Mouse (Mus musculus) hindbrain, embryonic 11.5 days (tissue): Measurements from ENCODE around the gene Slc10a7. TPM values are rescaled to one million over a fixed set of nuclear protein-coding genes. Genes with fewer than 3 reads are reported as not detected.

Source experiments
- ATAC-seq: fragments of 200-750 bp; cut with Nextera tagmentation; 2 replicates; pipeline ENCODE4 v1.8.0; 2017; ENCODE audit warnings: mild to moderate bottlenecking, moderate TSS enrichment, moderate library complexity; ENCODE audit not compliant: low FRiP score
- DNase-seq: peaks from one replicate; pipeline ENCODE4 v3.0.0-alpha.2; 2015; ENCODE audit warnings: low spot score
- H3K27ac ChIP-seq: fragments of 300-500 bp; sonication (generic); 2 replicates; pipeline ENCODE4 v1.5.1; 2014; ENCODE audit warnings: mild to moderate bottlenecking, low read depth, low read length
- H3K27me3 ChIP-seq: fragments of 300-500 bp; sonication (generic); 2 replicates; pipeline ENCODE4 v1.6.1; 2014; ENCODE audit warnings: mild to moderate bottlenecking, low read length, moderate library complexity, mixed read lengths; ENCODE audit not compliant: control insufficient read depth, insufficient read depth
- H3K36me3 ChIP-seq: fragments of 300-500 bp; sonication (generic); 2 replicates; pipeline ENCODE4 v1.6.1; 2014; ENCODE audit warnings: mild to moderate bottlenecking, low read length, moderate library complexity, mixed read lengths; ENCODE audit not compliant: control insufficient read depth, insufficient read depth
- H3K4me1 ChIP-seq: fragments of 300-500 bp; sonication (generic); replicated peaks from 2 replicates; pipeline ENCODE4 v1.6.1; 2014; ENCODE audit warnings: low read length, mixed read lengths; ENCODE audit not compliant: control insufficient read depth, insufficient read depth
- H3K4me2 ChIP-seq: fragments of 300-500 bp; sonication (generic); replicated peaks from 2 replicates; pipeline ENCODE4 v1.6.1; 2014; ENCODE audit warnings: mild to moderate bottlenecking, low read depth, low read length
- H3K4me3 ChIP-seq: fragments of 300-500 bp; sonication (generic); 2 replicates; pipeline ENCODE4 v1.5.1; 2014; ENCODE audit warnings: low read depth, low read length
- H3K9ac ChIP-seq: fragments of 300-500 bp; sonication (generic); 2 replicates; pipeline ENCODE4 v1.6.1; 2014; ENCODE audit warnings: low read depth, low read length
- H3K9me3 ChIP-seq: fragments of 300-500 bp; sonication (generic); 2 replicates; pipeline ENCODE4 v1.6.1; 2016; ENCODE audit warnings: low read length; ENCODE audit not compliant: control insufficient read depth
- WGBS: fragments of 180-500 bp; shearing (Covaris S2); extraction: QIAGEN DNeasy Blood & Tissue Kit; methylation state at CpG from one replicate; pipeline ENCODE4 v1.1.7; 2014; 5-methylcytosine and 5-hydroxymethylcytosine counted together
- polyA plus RNA-seq: library from polyadenylated mRNA; unstranded; fragments of >200 nt; fragmentation: Nextera tagmentation; extraction: Ambion mirVana; gene quantifications from 2 replicates; pipeline ENCODE4 v1.2.1, GENCODE M21; 2014

The Slc10a7 gene
- polyA plus RNA-seq, 1 experiment from 2014 or later: 12.8 TPM

DNA sequence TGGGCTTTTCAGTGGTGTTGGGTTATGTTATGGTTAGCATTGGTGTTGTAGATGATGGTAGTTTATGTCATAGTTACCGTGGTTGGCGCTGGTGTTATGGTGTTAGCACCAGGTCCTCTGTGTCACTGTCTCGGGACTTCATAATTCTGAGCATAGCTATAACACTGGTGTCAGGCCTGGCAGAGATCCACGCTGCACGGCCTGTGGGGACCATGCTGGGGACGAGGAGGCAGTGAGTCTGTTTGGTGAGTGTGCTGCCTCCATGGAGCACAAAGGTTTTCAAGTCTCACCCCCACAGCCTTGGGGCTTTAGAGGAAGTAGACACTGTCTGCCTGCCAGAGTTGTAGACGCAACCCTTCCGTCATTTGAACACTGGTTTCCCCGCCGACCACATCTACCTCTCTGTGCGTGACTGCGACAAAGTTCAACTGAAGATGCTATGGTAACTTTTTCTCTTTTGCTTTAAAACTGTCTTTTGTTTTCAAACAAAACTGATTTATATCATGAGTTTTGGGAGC is 223.9 kb downstream of the Slc10a7 start:
- no peaks in the 10 kb centered on the region for H3K9me3 ChIP-seq
- no peak overlapping the region for H3K27ac ChIP-seq
- H3K27me3 ChIP-seq: no peaks in the 10 kb centered on the region
- WGBS: 90% methylated on average over 12 of the region's 12 CpGs
- ATAC-seq (no peak), DNase-seq (no peak)
- no peak overlapping the region for H3K4me2 ChIP-seq
- no peak overlapping the region for H3K9ac ChIP-seq
- no peaks in the 10 kb centered on the region for H3K36me3 ChIP-seq
- H3K4me3 ChIP-seq: no peak overlapping the region
- no peaks in the 10 kb centered on the region for H3K4me1 ChIP-seq

GRCm38 (mm10) chr8:78734721-78735517 is 225.8 kb downstream of the Slc10a7 start:
- Histone ChIP-seq H3K4me1 (no peaks in the 10 kb centered on the region), H3K4me2 (no peak overlapping the region), H3K36me3 (no peaks in the 10 kb centered on the region), H3K4me3 (no peak overlapping the region), H3K27ac (no peak overlapping the region), H3K9ac (no peak overlapping the region), H3K27me3 (no peaks in the 10 kb centered on the region), H3K9me3 (no peaks in the 10 kb centered on the region)
- no peak for DNase-seq
- no peak for ATAC-seq
- 91% methylated on average over 9 of the region's 9 CpGs for WGBS

- Histone ChIP-seq H3K9ac (no peak overlapping the region), H3K9me3 (no peaks in the 10 kb centered on the region), H3K4me1 (0 out of 2 replicates have a peak, but pooled peaks cover 3% of the 10 kb centered on the region), H3K4me3 (no peak overlapping the region), H3K27ac (no peak overlapping the region), H3K36me3 (no peaks in the 10 kb centered on the region), H3K4me2 (no peak overlapping the region), H3K27me3 (no peaks in the 10 kb centered on the region)
- 92% methylated on average over 4 of the region's 4 CpGs for WGBS
- DNase-seq: no peak
- ATAC-seq: no peak
Observed at GRCm38 (mm10) chr8:78738304-78738703, 229.2 kb downstream of the Slc10a7 start.

DNA sequence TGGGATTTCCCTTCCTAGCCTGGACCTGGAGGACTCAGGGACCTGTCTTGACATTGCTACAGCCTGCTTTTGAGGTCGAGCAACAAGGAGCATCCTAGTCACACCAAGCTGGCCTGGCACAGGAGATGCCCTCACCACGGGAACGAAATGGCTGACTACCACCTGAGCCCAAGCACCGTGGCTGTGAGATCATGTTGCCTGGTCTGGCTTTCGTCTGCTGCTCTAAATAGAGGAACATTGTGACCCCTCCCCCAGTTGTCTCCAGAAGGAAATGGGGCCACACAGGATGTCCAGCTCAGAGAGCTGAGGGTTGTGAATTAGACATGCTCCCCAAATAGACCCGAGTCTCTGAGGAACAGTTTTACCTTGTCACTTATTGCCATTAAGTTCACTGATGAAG is 231.8 kb downstream of the Slc10a7 start:
- 0 out of 2 replicates have a peak, but pooled peaks cover 3% of the 10 kb centered on the region for H3K4me1 ChIP-seq
- no peak for ATAC-seq
- WGBS: 66% methylated on average over 6 of the region's 6 CpGs
- H3K36me3 ChIP-seq: no peaks in the 10 kb centered on the region
- no peak overlapping the region for H3K4me2 ChIP-seq
- DNase-seq: no peak
- H3K4me3 ChIP-seq: no peak overlapping the region
- no peak overlapping the region for H3K9ac ChIP-seq
- H3K9me3 ChIP-seq: no peaks in the 10 kb centered on the region
- H3K27ac ChIP-seq: no peak overlapping the region
- H3K27me3 ChIP-seq: no peaks in the 10 kb centered on the region

- peak overlapping the region; percentile 51; the same call in 1 of the 2 replicates for H3K27ac ChIP-seq
- H3K9me3 ChIP-seq: no peaks in the 10 kb centered on the region
- no peak overlapping the region for H3K9ac ChIP-seq
- DNase-seq: peak; percentile 35
- H3K4me1 ChIP-seq: 0 out of 2 replicates have a peak, but pooled peaks cover 3% of the 10 kb centered on the region
- no peaks in the 10 kb centered on the region for H3K27me3 ChIP-seq
- no peak overlapping the region for H3K4me3 ChIP-seq
- 74% methylated on average over 3 of the region's 3 CpGs for WGBS
- no peak overlapping the region for H3K4me2 ChIP-seq
- ATAC-seq: no peak
- H3K36me3 ChIP-seq: no peaks in the 10 kb centered on the region
Observed at GRCm38 (mm10) chr8:78741496-78741895, 232.3 kb downstream of the Slc10a7 start.

GRCm38 (mm10) chr8:78741965-78742364 is 232.8 kb downstream of the Slc10a7 start:
- H3K27me3 ChIP-seq: no peaks in the 10 kb centered on the region
- H3K4me1 ChIP-seq: 0 out of 2 replicates have a peak, but pooled peaks cover 3% of the 10 kb centered on the region
- H3K4me2 ChIP-seq: no peak overlapping the region
- no peak for DNase-seq
- no peaks in the 10 kb centered on the region for H3K9me3 ChIP-seq
- H3K9ac ChIP-seq: no peak overlapping the region
- H3K36me3 ChIP-seq: no peaks in the 10 kb centered on the region
- no peak overlapping the region for H3K4me3 ChIP-seq
- H3K27ac ChIP-seq: peak overlapping the region; percentile 24; the same call in 1 of the 2 replicates
- WGBS: 35% methylated on average over 3 of the region's 3 CpGs
- ATAC-seq: no peak

GRCm38 (mm10) chr8:78742453-78742852 is 233.3 kb downstream of the Slc10a7 start:
- H3K4me2 ChIP-seq: no peak overlapping the region
- 0 out of 2 replicates have a peak, but pooled peaks cover 3% of the 10 kb centered on the region for H3K4me1 ChIP-seq
- H3K27ac ChIP-seq: peak overlapping the region; percentile 24; the same call in 1 of the 2 replicates
- 56% methylated on average over 2 of the region's 2 CpGs for WGBS
- no peaks in the 10 kb centered on the region for H3K9me3 ChIP-seq
- ATAC-seq (peak; percentile 63), DNase-seq (peak; percentile 46)
- no peak overlapping the region for H3K4me3 ChIP-seq
- H3K36me3 ChIP-seq: no peaks in the 10 kb centered on the region
- no peaks in the 10 kb centered on the region for H3K27me3 ChIP-seq
- H3K9ac ChIP-seq: no peak overlapping the region

- H3K4me2 ChIP-seq: no peak overlapping the region
- no peaks in the 10 kb centered on the region for H3K4me1 ChIP-seq
- DNase-seq (no peak), ATAC-seq (no peak)
- no peaks in the 10 kb centered on the region for H3K27me3 ChIP-seq
- no peak overlapping the region for H3K27ac ChIP-seq
- no peak overlapping the region for H3K4me3 ChIP-seq
- no peaks in the 10 kb centered on the region for H3K9me3 ChIP-seq
- no peaks in the 10 kb centered on the region for H3K36me3 ChIP-seq
- no peak overlapping the region for H3K9ac ChIP-seq
Observed at GRCm38 (mm10) chr8:78747052-78747451, 237.9 kb downstream of the Slc10a7 start.

DNA sequence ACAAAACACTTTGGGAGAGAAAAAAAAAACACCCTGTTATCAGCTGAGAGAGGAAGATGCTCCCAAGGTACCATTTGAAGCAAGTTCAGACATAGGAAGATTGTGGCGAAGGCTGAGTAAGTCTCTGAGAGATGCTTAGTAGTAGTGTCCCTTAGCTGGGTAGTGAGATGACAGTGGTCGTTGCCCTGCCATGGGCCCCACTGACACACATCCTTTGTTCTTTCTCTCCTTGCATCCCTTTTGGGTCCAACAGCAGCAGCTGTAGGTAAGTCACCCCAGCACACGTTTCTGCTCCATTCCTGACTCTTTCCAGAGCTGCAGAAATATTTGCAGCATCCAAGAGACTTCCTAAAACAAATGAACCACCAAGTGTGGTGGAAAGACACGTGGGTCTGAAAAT is 239.6 kb downstream of the Slc10a7 start:
- H3K9ac ChIP-seq: no peak overlapping the region
- H3K27me3 ChIP-seq: no peaks in the 10 kb centered on the region
- ATAC-seq (no peak), DNase-seq (no peak)
- 76% methylated on average over 4 of the region's 4 CpGs for WGBS
- no peaks in the 10 kb centered on the region for H3K4me1 ChIP-seq
- H3K4me2 ChIP-seq: no peak overlapping the region
- H3K4me3 ChIP-seq: no peak overlapping the region
- no peaks in the 10 kb centered on the region for H3K9me3 ChIP-seq
- H3K27ac ChIP-seq: no peak overlapping the region
- no peaks in the 10 kb centered on the region for H3K36me3 ChIP-seq
